Mouse (Mus musculus): ENCODE results near the gene Efhd2. TPM values are rescaled to one million over a fixed set of nuclear protein-coding genes. Genes with fewer than 3 reads are reported as not detected.

The Efhd2 gene
- total RNA-seq, 2 experiments from 2014 or later = 50.2 to 72.7 TPM

DNA sequence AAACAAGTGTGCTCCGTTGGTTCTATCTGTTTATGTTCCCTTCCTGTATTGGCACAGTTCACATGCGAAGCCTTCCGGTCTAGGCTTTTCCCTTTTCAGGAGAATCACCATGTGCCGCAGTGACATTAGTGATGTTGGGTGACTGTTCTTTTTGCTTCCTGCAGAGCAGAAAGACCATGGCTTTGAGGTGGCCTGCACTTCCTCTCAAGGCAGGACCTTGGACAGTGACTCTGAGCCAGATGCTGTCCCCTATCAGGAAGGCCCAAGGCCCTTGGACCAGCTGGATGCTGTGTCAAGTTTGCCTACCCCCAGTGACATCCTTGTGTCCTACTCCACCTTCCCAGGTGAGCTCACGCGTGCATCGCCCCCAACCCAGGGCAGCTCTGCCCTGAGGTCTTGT is 63.3 kb downstream of the Efhd2 start:
- no peak for ATAC-seq (replicated peaks; ENCODE audit: poor library complexity, severe bottlenecking)

DNA sequence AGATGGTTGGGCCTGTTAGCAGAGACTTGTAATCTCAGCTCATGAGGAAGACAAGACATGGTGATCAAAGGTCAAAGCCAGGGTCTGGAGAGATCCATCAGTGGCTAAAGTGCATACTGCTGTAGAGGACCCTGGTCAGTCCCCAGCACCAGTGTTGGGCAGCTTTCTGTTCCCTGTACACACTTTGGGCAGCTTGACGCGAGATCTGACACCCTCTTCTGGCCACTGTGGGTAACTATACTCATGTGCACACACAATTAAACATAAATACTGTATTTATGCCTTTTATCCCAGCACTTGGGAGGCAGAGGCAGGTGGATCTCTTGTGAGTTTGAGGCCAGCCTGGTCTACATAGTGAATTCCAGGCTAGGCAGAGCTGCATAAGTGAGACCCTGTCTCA is 63.7 kb downstream of the Efhd2 start:
- no peak for ATAC-seq (replicated peaks; ENCODE audit: poor library complexity, severe bottlenecking)

DNA sequence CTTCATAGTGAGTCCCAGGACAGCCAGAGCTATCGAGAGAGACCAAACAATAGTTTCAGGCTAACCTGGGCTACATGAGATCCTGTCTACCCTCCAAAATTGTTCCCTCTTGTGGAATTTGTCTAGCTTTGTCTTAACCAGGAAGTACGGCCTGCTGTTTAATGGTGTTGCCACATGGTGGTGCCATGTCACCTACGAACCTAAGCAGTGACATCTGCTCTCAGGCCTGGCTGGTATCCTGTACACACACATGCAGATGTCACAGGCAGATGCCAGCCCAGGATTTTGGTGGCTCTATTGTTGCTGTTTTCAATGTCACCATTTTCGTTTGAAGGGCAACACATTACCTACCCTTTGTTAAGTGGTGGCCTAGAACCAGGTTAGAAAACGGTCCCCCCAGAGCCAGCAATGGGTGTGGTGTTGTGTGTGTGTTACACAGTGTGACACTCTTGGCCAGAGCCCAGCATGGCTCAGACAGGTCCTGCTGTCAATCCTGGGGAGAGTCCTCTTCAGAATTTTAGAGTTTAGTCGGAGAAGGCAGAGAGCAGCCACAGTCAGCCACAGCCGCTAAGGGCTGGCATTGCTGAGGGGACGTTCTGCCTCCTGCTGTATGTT is 64.8 kb downstream of the Efhd2 start:
- ATAC-seq (replicated peaks; ENCODE audit: poor library complexity, severe bottlenecking) = peak; percentile 85

Other genes with a start within 250 kb of the Efhd2 start
- gene Plekhm2, start 210.0 kb downstream of the Efhd2 start, total RNA-seq (2014; fragmentation: Nextera tagmentation) = 11.5 and 17.0 TPM in 2 replicates
- 7.2 and 11.2 TPM in 2 replicates for gene Plekhm2, start 210.0 kb downstream of the Efhd2 start, total RNA-seq (2017)
- 6.8 and 15.2 TPM in 2 replicates for gene Rsc1a1, start 189.3 kb downstream of the Efhd2 start, total RNA-seq (2014; fragmentation: Nextera tagmentation)
- gene Rsc1a1, start 189.3 kb downstream of the Efhd2 start, total RNA-seq (2017) = 9.5 and 11.3 TPM in 2 replicates
- gene Ddi2, start 151.5 kb downstream of the Efhd2 start, total RNA-seq (2014; fragmentation: Nextera tagmentation) = 27.4 and 32.9 TPM in 2 replicates
- 26.8 and 32.7 TPM in 2 replicates for gene Ddi2, start 151.5 kb downstream of the Efhd2 start, total RNA-seq (2017)
- not detected in 2 replicates for gene Agmat, start 128.2 kb downstream of the Efhd2 start, total RNA-seq (2014; fragmentation: Nextera tagmentation)
- gene Agmat, start 128.2 kb downstream of the Efhd2 start, total RNA-seq (2017) = not detected in 2 replicates
- gene Dnajc16, start 84.0 kb downstream of the Efhd2 start, total RNA-seq (2014; fragmentation: Nextera tagmentation) = 6.9 and 10.2 TPM in 2 replicates
- 4.3 and 9.2 TPM in 2 replicates for gene Dnajc16, start 84.0 kb downstream of the Efhd2 start, total RNA-seq (2017)
- 11.5 and 12.8 TPM in 2 replicates for gene Casp9, start 81.3 kb downstream of the Efhd2 start, total RNA-seq (2014; fragmentation: Nextera tagmentation)
- gene Casp9, start 81.3 kb downstream of the Efhd2 start, total RNA-seq (2017) = 8.7 and 11.1 TPM in 2 replicates
- not detected in 2 replicates for gene Cela2a, start 48.8 kb downstream of the Efhd2 start, total RNA-seq (2014; fragmentation: Nextera tagmentation)
- gene Cela2a, start 48.8 kb downstream of the Efhd2 start, total RNA-seq (2017) = not detected in 2 replicates
- gene Ctrc, start 28.6 kb downstream of the Efhd2 start, total RNA-seq (2014; fragmentation: Nextera tagmentation) = not detected in 2 replicates
- gene Ctrc, start 28.6 kb downstream of the Efhd2 start, total RNA-seq (2017) = not detected in 2 replicates
- gene Fhad1, start 140.2 kb upstream of the Efhd2 start, total RNA-seq (2014; fragmentation: Nextera tagmentation) = not detected in 2 replicates
- 0.39 TPM in 1 of 2 replicates, not detected in the other for gene Fhad1, start 140.2 kb upstream of the Efhd2 start, total RNA-seq (2017)
- 0.41 TPM in 1 of 2 replicates, not detected in the other for gene Tmem51, start 209.4 kb upstream of the Efhd2 start, total RNA-seq (2014; fragmentation: Nextera tagmentation)
- gene Tmem51, start 209.4 kb upstream of the Efhd2 start, total RNA-seq (2017) = 1.1 TPM in 1 of 2 replicates, not detected in the other

All from granulocyte monocyte progenitor cell, adult 5-6 weeks (primary cell).